Mouse (Mus musculus) adrenal gland (tissue): Measurements from ENCODE around the gene Ryr3.

Source experiments
- intact Hi-C: fragments of 180-260 bp; cut with DNase I; formaldehyde crosslinking; loops from one replicate; pipeline ENCODE4 v1.15.1; 2025
- long read RNA-seq, 2 experiments: library from polyadenylated mRNA; unstranded; transcript quantifications; one replicate each; pipeline ENCODE4 v2.0.0; 2020; ENCODE audit warnings: borderline replicate concordance in 1 of 2; ENCODE audit not compliant: insufficient replicate concordance in 1 of 2

Gene Ryr3
- long read RNA-seq, experiment 1, partial matches to known transcripts = 1 of 1 reads
- long read RNA-seq, experiment 1, other reads (novel, unspliced or antisense) = 0 of 1 reads
- long read RNA-seq, experiment 2, partial matches to known transcripts = 1 of 1 reads
- long read RNA-seq, experiment 2, other reads (novel, unspliced or antisense) = 0 of 1 reads

DNA sequence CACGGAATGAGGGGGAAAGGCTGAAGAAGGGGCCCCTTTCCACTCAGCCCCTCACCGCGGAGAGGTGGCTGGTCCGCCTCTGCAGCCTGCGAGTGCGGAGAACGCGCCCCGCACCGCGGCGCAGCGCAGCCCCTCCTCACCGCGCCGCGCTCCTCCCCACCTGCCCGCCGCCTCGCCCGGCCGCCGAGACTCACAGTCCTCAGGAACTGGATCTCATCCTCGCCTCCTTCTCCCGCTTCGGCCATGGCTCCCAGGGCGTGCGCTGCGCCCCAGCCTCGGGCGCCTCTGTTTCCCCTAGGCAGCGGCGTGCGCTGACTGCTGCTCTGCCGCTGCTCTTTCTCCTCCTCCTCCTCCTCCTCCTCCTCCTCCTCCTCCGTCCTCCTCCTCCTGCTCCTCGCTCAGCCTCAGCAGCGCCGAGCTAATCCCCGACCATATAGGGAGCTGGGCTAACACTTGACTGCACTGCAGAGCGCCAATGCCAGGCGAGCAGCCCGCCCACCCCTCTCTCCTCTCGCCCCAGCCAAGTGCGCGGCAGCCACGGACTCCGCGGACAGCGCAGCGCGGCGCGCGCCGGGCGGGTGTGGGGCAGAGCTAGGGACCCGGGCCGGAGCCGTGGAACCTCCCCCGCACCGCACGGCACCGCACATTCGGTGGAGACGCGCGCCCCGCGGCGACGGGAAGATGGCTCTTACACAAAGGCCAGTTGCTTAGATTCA lies at the start of gene Ryr3:
Ryr3 (minus strand) TSS at position 351 of the 716 bp plus-strand sequence.
- intact Hi-C loops = no loop called here

DNA sequence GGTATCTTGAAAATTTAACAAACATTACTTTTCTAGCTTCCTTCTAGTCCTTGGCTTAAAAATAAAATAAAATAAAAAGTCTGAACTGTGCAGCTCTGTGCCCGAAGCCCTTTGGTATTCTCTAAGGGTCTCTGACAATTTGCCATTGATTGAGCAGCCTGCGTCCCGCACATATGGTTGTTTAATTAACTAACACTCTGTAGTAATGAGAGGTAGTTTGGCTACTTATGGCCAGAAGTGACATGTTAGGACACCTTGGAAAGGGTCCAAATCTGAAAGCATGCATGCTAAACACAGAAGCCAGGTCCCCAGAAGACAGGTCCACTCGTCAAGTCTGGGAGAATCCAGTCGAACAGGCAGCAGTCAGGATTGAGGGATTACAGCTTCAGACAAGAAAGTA lies 22.0 kb upstream of the Ryr3 start:
- intact Hi-C loops = no loop called here

DNA sequence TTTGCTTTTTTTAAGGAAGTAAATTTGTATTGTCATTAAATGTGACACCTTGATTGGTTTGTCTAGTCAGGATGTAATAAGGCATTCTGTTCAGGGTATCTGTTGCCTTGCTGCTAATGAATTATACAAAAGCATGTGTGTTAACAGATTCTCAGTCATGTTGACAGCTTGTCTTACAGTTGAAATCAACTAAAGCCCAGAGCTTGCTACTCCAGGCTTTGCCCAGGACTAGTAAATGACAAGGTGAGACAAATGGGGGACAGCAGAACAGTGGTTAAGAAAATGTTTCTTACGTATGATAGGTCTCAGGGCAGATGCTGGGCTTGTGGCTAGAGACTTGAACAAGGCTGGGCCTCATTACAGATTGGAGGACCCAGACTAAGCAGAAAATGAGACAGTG lies 20.1 kb upstream of the Ryr3 start:
- intact Hi-C loops = no loop called here

DNA sequence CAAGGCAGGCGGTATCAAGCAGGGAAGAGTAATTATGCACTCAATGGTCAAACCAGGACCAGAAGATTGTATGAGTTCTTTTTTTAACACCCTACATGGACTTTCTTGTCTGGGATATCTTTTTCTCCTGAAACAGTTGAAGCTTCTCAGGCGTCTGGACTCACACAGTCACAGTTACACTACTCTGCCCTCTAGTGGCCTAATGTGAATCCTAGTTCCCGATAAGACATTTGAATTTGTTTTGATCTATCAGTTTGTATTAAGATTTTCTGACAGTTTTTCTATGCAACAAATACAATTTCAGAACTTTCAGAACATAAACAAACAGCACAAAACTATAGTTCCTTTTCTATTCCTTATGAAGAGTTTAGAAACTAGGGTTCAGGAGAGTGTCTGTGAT lies 17.7 kb upstream of the Ryr3 start:
- intact Hi-C loops = loop anchor here (2.0 kb wide), 1 partner anchor 434 kb away; no protein-coding TSS in a partner anchor

DNA sequence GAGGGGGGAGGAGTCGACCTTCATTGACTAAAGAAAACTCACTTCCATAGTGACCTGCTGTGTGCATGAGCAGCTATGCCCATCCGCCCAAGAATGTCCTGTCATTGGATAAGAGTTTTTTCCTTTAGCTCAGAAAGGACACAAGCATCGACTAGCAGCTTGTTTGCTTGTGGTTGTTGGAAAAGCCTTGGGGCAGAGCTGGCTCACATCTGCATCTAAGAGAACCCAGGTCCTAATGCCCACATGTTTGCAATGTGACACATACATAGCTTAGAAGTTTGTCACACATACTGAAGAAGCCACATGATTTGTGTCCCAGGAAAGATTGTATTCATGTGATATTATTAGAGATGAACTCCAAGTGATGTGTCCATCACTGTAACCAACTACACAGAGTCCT lies 16.5 kb upstream of the Ryr3 start:
- intact Hi-C loops = no loop called here

DNA sequence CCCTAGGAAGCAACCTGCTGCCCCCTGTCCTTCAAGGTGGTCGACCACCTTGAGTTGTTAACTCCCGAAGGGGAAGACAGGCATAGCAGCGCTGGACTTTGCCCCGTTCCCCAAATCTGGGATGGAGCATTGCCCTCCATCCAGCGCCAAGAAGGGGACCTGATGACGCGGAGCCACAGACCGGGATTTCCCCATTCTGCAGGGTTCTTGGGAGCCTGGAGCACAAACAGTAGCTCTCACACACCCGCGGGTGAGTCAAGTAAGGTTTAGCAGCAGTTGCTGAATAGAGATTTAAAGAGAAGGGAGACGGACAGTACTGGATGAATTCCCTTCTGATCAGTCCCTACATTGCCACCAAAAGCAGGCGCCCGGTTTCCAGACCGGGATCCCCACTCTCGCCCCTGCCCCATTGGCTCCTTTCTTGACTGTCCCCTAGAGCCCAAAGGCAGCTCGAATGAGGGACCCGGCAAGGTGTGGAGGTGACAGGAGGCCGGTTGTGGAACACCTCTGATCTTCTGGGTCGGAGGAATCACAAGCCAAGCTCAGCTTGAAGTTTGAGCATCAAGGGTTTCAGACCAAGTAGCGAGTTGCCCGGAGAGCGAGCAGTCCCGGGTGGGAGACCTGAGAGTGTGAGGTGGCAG lies 671 bp downstream of the Ryr3 start:
- intact Hi-C loops = no loop called here

DNA sequence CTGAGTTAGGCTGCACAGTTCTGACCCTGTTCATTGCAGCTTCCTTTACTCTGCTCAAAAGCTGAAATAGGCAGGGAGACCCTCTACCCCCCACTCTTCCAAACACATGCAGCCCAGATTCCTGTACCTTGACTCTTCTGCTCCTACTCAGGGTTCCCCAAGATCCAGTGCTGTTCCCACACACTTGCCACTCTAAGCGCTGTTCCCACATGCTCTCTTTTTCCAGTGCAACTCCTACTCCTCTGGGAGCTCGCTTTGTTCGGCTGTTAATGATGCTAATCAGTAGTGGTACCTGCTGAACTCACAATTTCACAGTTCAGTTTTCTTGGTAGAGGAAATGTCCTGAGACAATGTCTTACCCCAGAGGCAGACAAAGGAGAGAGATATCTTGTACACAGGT lies 6.9 kb downstream of the Ryr3 start:
- intact Hi-C loops = no loop called here

DNA sequence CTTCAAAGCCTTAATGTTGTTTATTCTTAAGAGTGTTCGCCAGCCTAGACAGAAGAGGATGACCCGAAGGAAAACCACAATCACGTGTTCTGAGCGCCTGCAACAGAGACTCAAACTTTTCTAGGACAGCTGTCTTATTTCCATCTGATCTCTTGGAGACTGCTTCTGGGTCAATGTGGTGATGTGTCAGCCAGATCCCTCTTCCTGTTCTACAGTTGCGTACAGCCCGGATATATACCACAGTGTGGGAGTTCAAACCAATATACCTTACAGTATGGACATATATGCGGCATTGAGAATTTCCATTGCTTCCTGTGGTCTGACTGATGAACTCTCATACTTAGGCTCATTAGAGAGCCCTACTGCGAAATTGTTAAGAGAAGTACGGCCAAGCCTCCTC lies 7.6 kb downstream of the Ryr3 start:
- intact Hi-C loops = no loop called here

DNA sequence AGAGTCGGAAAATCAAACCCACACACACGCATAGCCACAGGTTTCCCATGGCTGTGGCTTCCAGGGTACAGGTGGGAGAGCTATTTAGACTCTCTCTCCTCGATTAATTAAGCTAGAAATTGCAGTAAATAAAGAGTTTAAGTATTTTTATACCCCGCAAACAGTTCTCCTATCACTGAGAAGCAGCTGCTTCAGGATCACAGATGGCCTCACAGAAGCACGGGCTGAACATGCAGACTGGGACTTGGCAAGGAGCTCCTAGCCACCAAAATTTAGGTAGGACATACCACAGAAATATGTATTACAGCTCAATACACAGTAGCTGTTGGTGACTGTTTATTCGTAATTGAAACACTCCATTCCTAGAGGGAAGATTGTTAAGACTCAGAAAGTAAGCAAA lies 14.0 kb downstream of the Ryr3 start:
- intact Hi-C loops = no loop called here

DNA sequence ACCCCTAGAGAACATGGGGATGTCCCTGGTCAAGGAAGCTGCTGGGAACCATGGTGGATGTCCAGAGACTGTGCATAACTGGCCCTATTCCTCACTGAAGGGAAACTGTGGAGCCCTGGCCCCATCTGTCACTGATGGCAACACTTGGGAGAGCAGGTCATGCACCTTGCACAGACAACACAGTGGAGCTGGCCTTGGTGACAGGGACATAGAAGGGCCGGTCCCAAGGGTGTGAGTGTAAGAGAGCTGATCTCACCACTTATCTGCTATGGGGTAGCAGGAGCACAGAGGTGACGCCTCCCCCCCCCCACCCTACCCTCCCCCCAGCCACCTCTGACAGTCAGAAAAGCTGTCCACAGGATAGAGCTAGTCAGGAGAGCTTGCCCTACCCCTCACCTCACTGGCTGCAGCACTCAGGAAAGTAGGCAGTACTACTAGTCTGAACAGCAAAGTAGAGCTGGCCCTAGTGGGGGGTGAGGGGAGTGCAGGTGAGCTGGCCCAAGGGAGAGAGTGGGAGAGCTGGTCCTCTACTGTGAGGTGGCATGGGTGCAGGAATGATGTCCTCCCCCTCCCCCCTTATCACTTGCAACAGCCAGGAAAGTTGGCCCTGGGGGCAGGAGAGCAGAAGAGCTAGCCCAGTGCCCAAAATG lies 17.7 kb downstream of the Ryr3 start:
- intact Hi-C loops = no loop called here

DNA sequence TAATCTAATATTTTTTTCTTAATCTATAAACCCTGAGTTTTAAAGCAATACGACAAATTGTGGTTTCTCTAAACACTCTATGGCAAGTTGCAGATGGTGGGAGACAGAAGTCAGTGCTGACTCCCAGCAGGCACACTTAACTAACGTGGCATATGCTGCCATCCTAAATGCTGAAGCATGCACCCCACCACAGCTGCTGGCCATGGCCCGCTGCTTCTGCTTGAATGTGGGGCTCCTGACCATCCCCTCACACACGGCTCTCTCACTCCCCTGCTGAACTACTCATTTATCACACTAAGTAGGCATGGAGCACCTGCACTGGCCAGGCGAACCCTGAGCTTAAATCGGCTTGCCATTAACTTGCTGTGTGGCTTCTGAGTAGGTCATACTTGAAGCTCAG lies 29.7 kb downstream of the Ryr3 start:
- intact Hi-C loops = no loop called here

DNA sequence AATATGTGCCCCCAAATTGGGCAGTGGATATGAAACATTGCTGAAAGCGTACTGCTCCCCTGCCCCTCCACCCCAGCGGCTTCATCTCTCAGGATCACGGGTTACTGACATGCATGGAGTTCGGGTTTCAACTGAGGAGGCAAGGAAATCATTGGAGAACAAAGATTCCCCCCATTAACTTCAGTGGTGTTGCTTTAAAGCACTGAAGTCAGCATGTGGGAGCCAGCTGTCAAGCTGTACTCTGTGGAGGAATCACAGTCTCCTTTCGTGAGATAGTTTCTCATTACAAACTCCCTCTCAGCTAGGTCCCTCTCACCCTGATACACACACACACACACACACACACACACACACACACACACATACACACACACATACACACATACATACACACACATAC lies 35.2 kb downstream of the Ryr3 start:
- intact Hi-C loops = no loop called here

DNA sequence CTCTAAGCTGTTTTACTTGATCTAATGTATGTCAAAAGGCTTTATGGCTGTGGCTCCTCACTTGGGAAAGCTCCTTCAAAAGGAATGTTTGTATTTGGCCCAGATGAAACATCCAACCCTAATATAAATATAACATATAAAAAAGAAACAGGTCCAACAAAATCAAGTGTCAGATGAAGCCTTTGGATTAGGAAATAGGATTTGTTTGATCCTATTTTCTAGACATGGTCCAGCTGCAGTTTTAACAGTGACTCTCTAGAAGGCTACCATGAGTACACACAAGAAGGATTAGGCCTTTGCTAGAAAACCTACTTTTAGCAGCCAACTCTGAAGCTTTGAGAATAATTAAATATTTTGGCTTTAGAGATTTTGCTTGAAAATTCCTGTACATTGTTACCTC lies 38.8 kb downstream of the Ryr3 start:
- intact Hi-C loops = no loop called here

DNA sequence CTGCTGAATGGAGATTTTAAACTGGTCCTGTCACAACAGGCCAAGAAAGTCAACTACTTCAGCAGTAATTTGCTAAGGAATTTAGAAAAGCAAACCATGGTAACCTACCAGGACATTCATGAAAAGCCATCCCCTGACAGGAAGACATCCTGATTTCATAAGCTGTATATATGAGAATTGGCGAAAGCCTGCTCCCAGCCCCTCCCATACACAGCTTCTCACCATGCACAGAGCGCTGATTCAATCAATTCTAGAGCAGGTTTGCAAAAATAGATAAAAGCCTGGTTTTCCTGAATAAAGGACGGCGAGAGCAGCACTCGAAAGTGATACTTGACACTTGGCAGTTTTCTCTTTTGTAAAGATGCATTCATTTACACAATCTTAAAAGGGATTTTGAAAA lies 40.6 kb downstream of the Ryr3 start:
- intact Hi-C loops = no loop called here

DNA sequence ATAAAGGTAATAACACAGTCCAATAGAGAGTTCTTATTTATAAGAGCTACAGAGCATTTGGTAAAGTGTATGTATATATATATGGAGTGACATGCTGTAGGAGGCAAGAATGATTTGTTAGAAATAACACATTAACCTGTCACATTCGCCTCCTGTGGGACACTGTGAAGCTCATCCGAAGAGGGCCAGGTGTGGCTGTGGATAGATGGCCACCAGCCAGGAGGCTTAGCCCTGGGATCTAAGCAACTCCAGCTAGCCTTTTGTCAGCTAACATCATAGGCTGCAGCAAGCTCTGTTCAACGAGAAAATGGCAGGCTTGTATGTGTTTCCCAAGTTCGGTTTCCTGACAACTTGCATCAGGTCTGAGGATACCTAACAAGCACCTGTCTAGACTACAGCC lies 48.8 kb downstream of the Ryr3 start:
- intact Hi-C loops = no loop called here

DNA sequence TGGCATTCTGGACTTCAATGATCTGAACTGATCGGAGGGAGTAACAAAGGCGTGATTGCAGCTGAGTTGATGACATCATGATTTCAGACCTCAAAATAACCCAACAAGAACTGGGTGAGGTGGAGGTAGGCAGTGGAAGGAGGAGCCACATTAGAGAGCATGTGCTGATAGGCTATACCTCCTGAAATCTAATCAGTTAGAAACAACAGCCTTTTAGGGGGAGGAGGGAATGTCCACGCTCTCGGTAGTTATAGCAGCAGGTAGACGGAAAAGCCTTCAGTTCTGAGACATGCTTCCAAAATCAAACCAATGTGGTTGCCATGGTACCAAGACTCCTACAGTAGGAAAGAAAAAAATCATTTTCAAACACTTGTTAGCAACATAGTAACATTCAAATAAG lies 55.4 kb downstream of the Ryr3 start:
- intact Hi-C loops = no loop called here

DNA sequence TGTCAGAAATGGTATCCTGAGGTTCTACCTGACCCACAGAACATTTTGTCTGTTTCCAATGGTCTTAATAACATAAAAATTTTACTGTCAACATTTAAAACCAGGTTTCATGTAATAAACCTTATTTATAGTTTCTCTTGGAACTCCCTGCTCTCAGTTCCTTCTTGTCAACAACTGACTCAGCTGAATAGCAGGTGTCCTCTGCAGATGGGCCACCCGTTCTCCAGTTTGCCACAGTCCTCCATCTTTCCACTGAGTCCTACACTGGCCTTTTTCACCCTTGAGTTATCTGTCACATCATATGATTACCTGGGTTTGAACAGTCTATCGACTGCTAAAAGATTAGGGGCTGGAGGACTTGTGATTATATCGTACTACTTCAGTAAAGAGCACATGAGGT lies 79.1 kb downstream of the Ryr3 start:
- intact Hi-C loops = no loop called here

DNA sequence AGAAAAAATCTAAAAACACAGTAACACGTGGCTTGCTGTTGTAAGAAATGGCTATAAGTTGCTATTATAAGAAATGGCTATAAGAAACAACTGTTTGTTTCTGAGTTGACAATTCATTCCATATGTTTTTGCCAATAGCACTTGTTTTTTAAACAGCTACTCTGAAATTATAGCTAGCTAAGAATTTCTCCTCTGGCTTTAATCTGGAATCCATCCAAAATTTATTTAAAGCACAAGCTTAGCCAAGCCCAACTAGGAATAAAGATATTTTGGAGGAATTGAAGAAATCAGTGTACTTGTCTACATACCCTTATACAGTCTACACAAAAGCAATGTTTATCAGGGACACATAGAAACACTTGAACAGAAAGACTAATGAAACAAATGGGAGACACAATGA lies 93.4 kb downstream of the Ryr3 start:
- intact Hi-C loops = no loop called here

DNA sequence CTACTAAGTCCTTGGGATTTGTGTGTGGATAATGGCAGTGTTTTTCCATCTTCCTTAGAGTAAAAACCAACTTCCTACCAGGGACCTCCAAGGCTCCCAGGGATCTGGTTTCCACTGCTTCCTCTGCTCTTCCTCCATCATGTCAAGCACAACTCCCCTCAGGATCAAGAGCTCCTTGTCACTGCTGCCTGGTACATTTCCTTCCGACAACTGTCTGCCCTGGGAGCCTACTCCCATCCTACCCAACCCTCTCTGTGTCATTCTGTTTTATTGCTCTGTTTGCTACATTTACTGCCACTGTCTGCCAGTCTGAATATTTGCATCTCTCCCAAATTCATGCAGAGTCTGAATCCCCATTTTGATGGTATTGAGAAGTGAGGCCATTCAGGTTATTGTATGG lies 97.8 kb downstream of the Ryr3 start:
- intact Hi-C loops = no loop called here

DNA sequence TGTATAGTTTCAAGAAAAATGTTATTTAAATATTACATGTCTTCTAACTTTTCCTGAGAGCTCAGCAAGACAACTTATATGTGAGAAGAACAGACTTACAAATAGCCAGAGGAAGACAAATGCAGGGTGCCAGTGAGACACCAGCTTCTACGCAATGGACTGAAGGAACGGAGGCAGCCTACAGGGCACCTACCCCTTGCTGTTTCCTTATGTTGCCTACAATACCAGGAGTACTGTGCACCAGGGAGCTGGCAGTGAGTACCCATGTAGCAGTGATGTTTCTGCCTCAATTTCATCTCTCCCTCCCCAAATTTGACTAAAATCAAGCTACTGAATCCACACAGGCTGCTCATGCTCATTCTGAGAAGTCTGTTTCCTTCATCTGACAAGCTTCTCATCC lies 100.1 kb downstream of the Ryr3 start:
- intact Hi-C loops = no loop called here

DNA sequence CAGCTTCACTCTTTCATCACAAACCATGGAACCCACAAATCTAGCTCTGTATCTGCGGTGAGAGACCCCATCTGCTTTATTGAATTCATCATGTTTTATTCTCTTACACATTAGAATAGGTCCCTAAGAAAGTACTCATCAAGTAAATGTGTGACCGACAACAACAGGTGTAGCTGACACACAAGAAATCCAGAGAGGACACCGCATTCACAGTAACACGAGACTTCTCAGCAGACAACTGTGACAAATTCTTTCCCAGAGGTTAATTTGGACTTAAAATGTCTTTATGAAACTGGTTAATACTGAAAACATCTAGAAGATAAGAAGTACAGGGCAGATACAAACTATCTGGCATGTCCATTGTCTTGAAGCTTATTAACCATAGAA lies 101.0 kb downstream of the Ryr3 start:
- intact Hi-C loops = no loop called here

DNA sequence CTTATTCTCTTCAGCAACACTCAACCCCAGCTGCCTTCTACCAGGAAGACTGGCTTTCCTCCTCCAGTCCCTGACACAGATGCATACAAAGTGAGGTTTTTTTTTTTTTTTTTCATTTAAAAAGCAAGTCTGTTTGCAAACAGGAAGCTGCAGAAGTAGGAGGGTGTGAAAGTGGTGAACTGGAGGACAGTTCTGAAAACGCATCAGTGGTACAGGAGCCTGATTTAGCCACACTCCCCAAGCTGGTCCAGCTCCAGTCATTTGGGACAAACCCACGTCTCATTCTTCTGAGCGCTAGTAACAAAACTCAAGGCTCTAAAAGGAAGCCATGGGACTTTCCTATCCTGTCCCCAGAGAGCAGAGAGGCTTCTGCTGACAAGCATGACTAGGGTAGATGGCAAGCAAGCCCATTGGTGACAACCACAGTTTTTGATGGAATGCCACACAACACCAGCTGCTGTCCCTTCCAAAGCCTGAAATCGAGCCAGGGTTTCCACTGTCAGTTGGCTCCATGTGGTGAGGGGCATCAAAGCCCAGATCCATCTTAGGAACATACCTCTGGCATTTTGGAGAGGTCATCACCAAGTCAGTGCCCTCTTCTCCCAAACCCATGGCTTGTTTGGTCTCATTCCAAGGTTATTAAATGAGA lies 101.5 kb downstream of the Ryr3 start:
- intact Hi-C loops = no loop called here
